Comparison of ENCODE assay signal across 9 mouse cellular contexts in genomic region chr13:59674761-59675150, GRCm38 (mm10). TPM values are rescaled to one million over a fixed set of nuclear protein-coding genes. Genes with fewer than 3 reads are reported as not detected.
A peak's percentile ranks its signal among the peaks of the same experiment; 100 is the strongest.
DNase-seq lines count a peak whose midpoint lies in the region; ATAC-seq and TF ChIP-seq lines count a peak whose summit lies in the region.
"Had no signal": no experiment of that assay in that cellular context is flagged by ENCODE, and none has a peak within 500 bp of the region (broad histone marks: within the 10 kb centered on the region; RNA-seq: fewer than 3 reads in every experiment).

No protein-coding gene starts in this region.

- TF ChIP-seq POLR2A in cerebellum, adult 2 months (IDR thresholded peaks at IDR 0.05; ENCODE audit: borderline replicate concordance, insufficient read depth, low read length) = no peak

- H3K4me1 ChIP-seq in cerebellum, adult 2 months (ENCODE audit: control insufficient read depth, insufficient read depth, low read length) = peaks cover 11% of the 10 kb centered on the region; the same call in 1 of the 2 replicates
- peaks cover 2 to 23% of the 10 kb centered on the region in 2 experiments for H3K4me1 ChIP-seq in ES-E14 (ENCODE audit: control insufficient read depth in 2 of 2, insufficient read depth in 2 of 2, low read length in 2 of 2, poor library complexity in 1 of 2)
- H3K4me1 ChIP-seq in embryonic facial prominence, embryonic 12.5 days = peaks cover 11% of the 10 kb centered on the region

- peak overlapping the region; percentile 71; the same call in 1 of the 2 replicates for H3K27ac ChIP-seq in cerebellum, adult 2 months (ENCODE audit: insufficient read depth, low read length)
- H3K27ac ChIP-seq in ES-E14 (ENCODE audit: insufficient read depth, low read depth, low read length, poor library complexity, severe bottlenecking) (no peak overlapping the region), macrophage (no peak overlapping the region)
- H3K27ac ChIP-seq in embryonic facial prominence, embryonic 12.5 days = peak overlapping the region; percentile 75

- peak overlapping the region; percentile 72 for H3K4me3 ChIP-seq in cerebellum, adult 2 months (replicated peaks; ENCODE audit: insufficient read depth, low read depth, low read length)
- H3K4me3 ChIP-seq in ES-E14 (ENCODE audit: insufficient read depth in 1 of 2, low read depth in 1 of 2, low read length in 2 of 2, poor library complexity in 1 of 2, severe bottlenecking in 1 of 2) (peak overlapping the region; percentile 78 to 84), macrophage (ENCODE audit: inconsistent target) (peak overlapping the region; percentile 45)
- H3K4me3 ChIP-seq in embryonic facial prominence, embryonic 12.5 days = peak overlapping the region; percentile 67

- no peak for ATAC-seq in embryonic facial prominence, embryonic 12.5 days (ENCODE audit: insufficient number of reproducible peaks, insufficient read depth, low FRiP score, low TSS enrichment)
- no peak for ATAC-seq in inflammation-experienced regulatory T-cells, adult 6 months

- peak; percentile 56 to 63 for DNase-seq in cerebellum, adult 2 months
- no peak for DNase-seq in cerebellum, adult 11 months
- no peak for DNase-seq in ES-E14 (ENCODE audit: low read depth, low spot score)
- DNase-seq in hindlimb bud, embryonic 11.5 days (ENCODE audit: extremely low spot score, low read depth, low spot score) = peak; percentile 44
- no peak for DNase-seq in layer of hippocampus, postnatal 36 days

- peak overlapping the region; percentile 73 for H3K4me2 ChIP-seq in embryonic facial prominence, embryonic 12.5 days (replicated peaks)

- peaks cover 2% of the 10 kb centered on the region; the same call in 1 of the 2 replicates for H3K36me3 ChIP-seq in ES-E14 (ENCODE audit: control insufficient read depth, insufficient read depth, low read length, poor library complexity, severe bottlenecking)
- H3K36me3 ChIP-seq in embryonic facial prominence, embryonic 12.5 days = no peaks in the 10 kb centered on the region
- no peaks in the 10 kb centered on the region for H3K36me3 ChIP-seq in macrophage (ENCODE audit: inconsistent target)

- WGBS in cerebellum, adult 2 months = 3% methylated on average over 13 of the region's 13 CpGs
- 1% methylated on average over 13 of the region's 13 CpGs for WGBS in embryonic facial prominence, embryonic 12.5 days
- 10% methylated on average over 13 of the region's 13 CpGs for whole genome bisulfite sequencing in macrophage (ENCODE audit: missing documents)

- H3K79me2 ChIP-seq in macrophage (ENCODE audit: inconsistent target) = no peaks in the 10 kb centered on the region

- peak overlapping the region; percentile 87; the same call in 1 of the 2 replicates for H3K9ac ChIP-seq in ES-E14 (ENCODE audit: insufficient read depth, low read depth, low read length, poor library complexity, severe bottlenecking)
- peak overlapping the region; percentile 69 for H3K9ac ChIP-seq in embryonic facial prominence, embryonic 12.5 days

- H3K9me3 ChIP-seq in ES-E14 (ENCODE audit: control insufficient read depth, insufficient read depth, low read depth, low read length) = no peaks in the 10 kb centered on the region
- no peaks in the 10 kb centered on the region for H3K9me3 ChIP-seq in embryonic facial prominence, embryonic 12.5 days

- in situ Hi-C loops in ES-E14 (cut with MboI; ENCODE audit: low sequenced_read_pairs in 2 of 2, unreplicated experiment in 2 of 2) = no loop called here

- TF ChIP-seq CTCF in cerebellum, adult 2 months (IDR thresholded peaks at IDR 0.05; ENCODE audit: borderline replicate concordance, insufficient read depth, low read depth, low read length) = no peak

- no peaks in the 10 kb centered on the region for H3K27me3 ChIP-seq in cerebellum, adult 2 months (ENCODE audit: control insufficient read depth, insufficient read depth, low read length)
- H3K27me3 ChIP-seq in embryonic facial prominence, embryonic 12.5 days = no peaks in the 10 kb centered on the region

TF ChIP-seq in ES-E14, 5 proteins besides CTCF, POLR2A, EP300 and RAD21:
- no peak for TF ChIP-seq MAFK (IDR thresholded peaks at IDR 0.05; ENCODE audit: insufficient read depth, low read depth, low read length)
- no peak for TF ChIP-seq ZNF384 (IDR thresholded peaks at IDR 0.05; ENCODE audit: low read depth, low read length)
- TF ChIP-seq ZC3H11A (IDR thresholded peaks at IDR 0.05; ENCODE audit: borderline replicate concordance, low read depth, low read length) = no peak
- no peak for TF ChIP-seq CHD2 (IDR thresholded peaks at IDR 0.05; ENCODE audit: low read depth, low read length)
- no peak for TF ChIP-seq HCFC1 (IDR thresholded peaks at IDR 0.05; ENCODE audit: borderline replicate concordance, insufficient read depth, low read length)

RNA-seq across cellular contexts. Expression of gene Golm1, which starts 0.9 kb away (rescaled TPM):
- 23.3 and 27.8 TPM in 2 replicates for polyA plus RNA-seq in cerebellum, adult 2 months (2012; rRNA removed)
- total RNA-seq in ES-E14 (2012; rRNA removed) = 93.8 and 132 TPM in 2 replicates
- 57.3 and 62.6 TPM in 2 replicates for polyA plus RNA-seq in embryonic facial prominence, embryonic 12.5 days (2016; fragmentation: Nextera tagmentation; extraction: Ambion mirVana)
- 1 to 10 TPM in 16 of 26 experiments, under 1 TPM in 10; 0.18 to 5.9 (median 1.7) TPM for total RNA-seq in macrophage (2018; cell fraction: chromatin; rRNA removed)
- total RNA-seq in macrophage (2018; cell fraction: cytosol; rRNA removed) = 1 to 10 TPM; 2.0 to 4.1 (median 3.0) TPM
- total RNA-seq in macrophage (2018; cell fraction: nucleus; rRNA removed) = 1 to 10 TPM; 1.4 to 8.2 (median 2.6) TPM
- polyA plus RNA-seq in macrophage (2018) = 2.6 to 4.7 TPM (median 3.3 TPM) in 3 replicates
- polyA plus RNA-seq in inflammation-experienced regulatory T-cells, adult 6 months (2017; shearing (Covaris generic)) = 10 to 100 TPM; 40.8 to 58.9 (median 47.8) TPM
- 10 to 100 TPM; 64.3 to 74.2 TPM for total RNA-seq in layer of hippocampus, postnatal 36 days (2021)

RNA-seq across cellular contexts. Expression of gene 4921517D22Rik, which starts 19.2 kb away (rescaled TPM):
- not detected in 2 replicates for polyA plus RNA-seq in cerebellum, adult 2 months (2012; rRNA removed)
- not detected in 2 replicates for total RNA-seq in ES-E14 (2012; rRNA removed)
- polyA plus RNA-seq in embryonic facial prominence, embryonic 12.5 days (2016; fragmentation: Nextera tagmentation; extraction: Ambion mirVana) = not detected in 2 replicates
- not detected for total RNA-seq in macrophage (2018; cell fraction: chromatin; rRNA removed)
- total RNA-seq in macrophage (2018; cell fraction: cytosol; rRNA removed) = not detected
- total RNA-seq in macrophage (2018; cell fraction: nucleus; rRNA removed) = not detected
- not detected in 3 replicates for polyA plus RNA-seq in macrophage (2018)
- polyA plus RNA-seq in inflammation-experienced regulatory T-cells, adult 6 months (2017; shearing (Covaris generic)) = not detected
- total RNA-seq in layer of hippocampus, postnatal 36 days (2021) = not detected
- total RNA-seq: left cerebral cortex, postnatal 36 days had no signal

RNA-seq across cellular contexts. Expression of gene Spata31d1a, which starts 35.4 kb away (rescaled TPM):
- 0.03 and 0.25 TPM in 2 replicates for polyA plus RNA-seq in cerebellum, adult 2 months (2012; rRNA removed)
- total RNA-seq in ES-E14 (2012; rRNA removed) = 2.2 and 3.4 TPM in 2 replicates
- 0.51 TPM in 1 of 2 replicates, not detected in the other for polyA plus RNA-seq in embryonic facial prominence, embryonic 12.5 days (2016; fragmentation: Nextera tagmentation; extraction: Ambion mirVana)
- total RNA-seq in macrophage (2018; cell fraction: chromatin; rRNA removed) = not detected
- total RNA-seq in macrophage (2018; cell fraction: cytosol; rRNA removed) = not detected
- total RNA-seq in macrophage (2018; cell fraction: nucleus; rRNA removed) = not detected
- polyA plus RNA-seq in macrophage (2018) = not detected in 3 replicates
- polyA plus RNA-seq in inflammation-experienced regulatory T-cells, adult 6 months (2017; shearing (Covaris generic)) = not detected
- under 1 TPM; 0.08 to 0.40 TPM for total RNA-seq in layer of hippocampus, postnatal 36 days (2021)

RNA-seq across cellular contexts. Expression of gene Spata31d1b, which starts 37.3 kb away (rescaled TPM):
- not detected in 2 replicates for polyA plus RNA-seq in cerebellum, adult 2 months (2012; rRNA removed)
- total RNA-seq in ES-E14 (2012; rRNA removed) = 1.3 and 2.8 TPM in 2 replicates
- not detected in 2 replicates for polyA plus RNA-seq in embryonic facial prominence, embryonic 12.5 days (2016; fragmentation: Nextera tagmentation; extraction: Ambion mirVana)
- total RNA-seq in macrophage (2018; cell fraction: chromatin; rRNA removed) = not detected
- under 1 TPM in 6 of 26 experiments, not detected in 20; 0.03 to 0.06 (median 0.04) TPM for total RNA-seq in macrophage (2018; cell fraction: cytosol; rRNA removed)
- total RNA-seq in macrophage (2018; cell fraction: nucleus; rRNA removed) = under 1 TPM in 5 of 26 experiments, not detected in 21; 0.11 to 0.50 (median 0.19) TPM
- polyA plus RNA-seq in macrophage (2018) = not detected in 3 replicates
- not detected for polyA plus RNA-seq in inflammation-experienced regulatory T-cells, adult 6 months (2017; shearing (Covaris generic))
- total RNA-seq in layer of hippocampus, postnatal 36 days (2021) = under 1 TPM; 0.07 to 0.20 TPM
- total RNA-seq: left cerebral cortex, postnatal 36 days had no signal

RNA-seq across cellular contexts. Expression of gene Spata31d1d, which starts 56.8 kb away (rescaled TPM):
- polyA plus RNA-seq in cerebellum, adult 2 months (2012; rRNA removed) = 0.03 TPM in 2 replicates
- total RNA-seq in ES-E14 (2012; rRNA removed) = 0.18 and 0.48 TPM in 2 replicates
- polyA plus RNA-seq in embryonic facial prominence, embryonic 12.5 days (2016; fragmentation: Nextera tagmentation; extraction: Ambion mirVana) = not detected in 2 replicates
- not detected for total RNA-seq in macrophage (2018; cell fraction: chromatin; rRNA removed)
- not detected for total RNA-seq in macrophage (2018; cell fraction: cytosol; rRNA removed)
- not detected for total RNA-seq in macrophage (2018; cell fraction: nucleus; rRNA removed)
- not detected in 3 replicates for polyA plus RNA-seq in macrophage (2018)
- polyA plus RNA-seq in inflammation-experienced regulatory T-cells, adult 6 months (2017; shearing (Covaris generic)) = not detected
- total RNA-seq in layer of hippocampus, postnatal 36 days (2021) = not detected
- total RNA-seq: left cerebral cortex, postnatal 36 days had no signal

Comparison
In these comparisons a context has a peak if more than half of its experiments do, and no peak if none do; other contexts are left out.
1. DNase-seq: peak in cerebellum, adult 2 months (2 of 2) and hindlimb bud, embryonic 11.5 days (single experiment); none in cerebellum, adult 11 months (single experiment), ES-E14 (single experiment) and layer of hippocampus, postnatal 36 days (0 of 2).
2. H3K27ac ChIP-seq: peak in cerebellum, adult 2 months (single experiment) and embryonic facial prominence, embryonic 12.5 days (single experiment); none in ES-E14 (single experiment) and macrophage (single experiment).
3. Peak in every context shown above with its lines, with median percentiles within 50 percentile points of each other: H3K4me3 ChIP-seq.